Mouse (Mus musculus): ENCODE data around the gene Ppan.

Ppan gene

GRCm38 (mm10) chr9:20879097-20879792 lies 8.7 kb upstream of the Ppan start, which contains the start of gene Angptl6:
Gene Angptl6, minus strand, starts transcription at chr9:20879727.
- DNase-seq: peak; percentile 33

GRCm38 (mm10) chr9:20886563-20886962 lies 1.4 kb upstream of the Ppan start:
- DNase-seq: no peak

- no peak for DNase-seq
Observed at GRCm38 (mm10) chr9:20887191-20887590, 784 bp upstream of the Ppan start.

- no peak for DNase-seq
Observed at GRCm38 (mm10) chr9:20888386-20888765, 401 bp downstream of the Ppan start.

GRCm38 (mm10) chr9:20889185-20890141 lies 1.5 kb downstream of the Ppan start:
- DNase-seq: peak; percentile 31

GRCm38 (mm10) chr9:20890411-20890810 lies 2.4 kb downstream of the Ppan start:
- DNase-seq: no peak

GRCm38 (mm10) chr9:20891339-20892103 lies 3.5 kb downstream of the Ppan start:
- no peak for DNase-seq

- DNase-seq: no peak
Observed at GRCm38 (mm10) chr9:20892104-20892653, 4.2 kb downstream of the Ppan start.

GRCm38 (mm10) chr9:20893069-20893468 lies 5.1 kb downstream of the Ppan start:
- DNase-seq: no peak

GRCm38 (mm10) chr9:20893590-20894343 lies 5.8 kb downstream of the Ppan start:
- DNase-seq: no peak

- no peak for DNase-seq
Observed at GRCm38 (mm10) chr9:20894629-20895028, 6.7 kb downstream of the Ppan start.

GRCm38 (mm10) chr9:20895382-20895781 lies 7.4 kb downstream of the Ppan start:
- DNase-seq: no peak

- DNase-seq: no peak
Observed at GRCm38 (mm10) chr9:20897736-20898510, 9.9 kb downstream of the Ppan start.

- DNase-seq: peak; percentile 79
Observed at GRCm38 (mm10) chr9:20898511-20899073, 10.6 kb downstream of the Ppan start, which contains the start of gene Eif3g. Gene Eif3g, minus strand, starts transcription at chr9:20898623.

GRCm38 (mm10) chr9:20901466-20902173 lies 13.6 kb downstream of the Ppan start:
- DNase-seq: no peak

- no peak for DNase-seq
Observed at GRCm38 (mm10) chr9:20902174-20902491, 14.2 kb downstream of the Ppan start.

- no peak for DNase-seq
Observed at GRCm38 (mm10) chr9:20909948-20910347, 22.0 kb downstream of the Ppan start.

GRCm38 (mm10) chr9:20916160-20916559 lies 28.2 kb downstream of the Ppan start:
- DNase-seq: no peak

- no peak for DNase-seq
Observed at GRCm38 (mm10) chr9:20923258-20923657, 35.3 kb downstream of the Ppan start.

Measured in cerebellum, adult 11 months (tissue).